Mouse (Mus musculus) cerebellum, adult 11 months (tissue): ENCODE measurements around the gene Rabep2.
A peak's percentile ranks its signal among the peaks of the same experiment; 100 is the strongest.
"Not testable (repeated sequence)": the region's sequence is repeated elsewhere in the genome, so short reads cannot be mapped to it uniquely, and the experiment has no call there.

Experiments used
- DNase-seq: peaks from one replicate; pipeline ENCODE4 v3.0.0; 2022

Rabep2 gene

DNA sequence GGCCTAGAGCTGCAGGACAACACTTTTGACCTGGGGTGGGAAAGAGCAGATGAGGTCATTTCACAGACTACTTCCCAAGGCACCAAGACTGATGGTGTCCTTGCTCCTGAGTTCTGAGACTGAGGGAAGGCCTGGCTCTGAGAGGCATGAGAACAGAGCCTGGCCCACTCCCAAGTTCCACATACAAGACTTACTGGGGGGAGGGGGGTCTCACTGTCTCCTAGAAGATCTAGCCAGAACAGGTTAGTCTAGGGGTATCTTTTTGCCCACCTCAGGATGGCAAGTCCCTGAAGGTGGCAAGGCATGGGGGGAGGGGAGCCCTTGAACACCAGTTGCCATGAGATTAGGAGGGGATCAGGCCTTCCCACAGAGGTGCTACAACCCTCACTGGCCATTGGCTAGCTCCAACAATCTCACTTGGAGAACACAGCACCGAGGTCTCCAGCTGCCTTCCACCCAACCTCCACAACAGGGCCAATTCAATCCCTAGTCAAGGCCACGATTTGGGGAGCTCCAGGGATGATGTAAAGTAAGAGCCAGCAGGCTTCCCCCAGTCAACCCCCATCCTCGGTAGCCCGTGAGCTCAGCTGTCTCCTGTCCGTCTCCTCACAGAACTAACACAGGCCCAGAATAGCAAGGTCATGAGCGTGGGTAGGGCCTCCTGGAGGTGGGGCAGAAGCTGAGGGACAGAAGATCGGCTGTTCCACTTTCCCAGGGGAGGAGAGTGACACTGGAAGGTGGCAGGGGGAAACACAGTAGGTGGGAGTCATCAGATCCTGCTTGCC lies 36.9 kb downstream of the Rabep2 start:
- no peak for DNase-seq

GRCm38 (mm10) chr7:126466116-126466515 lies 37.6 kb downstream of the Rabep2 start:
- DNase-seq, result no peak

DNA sequence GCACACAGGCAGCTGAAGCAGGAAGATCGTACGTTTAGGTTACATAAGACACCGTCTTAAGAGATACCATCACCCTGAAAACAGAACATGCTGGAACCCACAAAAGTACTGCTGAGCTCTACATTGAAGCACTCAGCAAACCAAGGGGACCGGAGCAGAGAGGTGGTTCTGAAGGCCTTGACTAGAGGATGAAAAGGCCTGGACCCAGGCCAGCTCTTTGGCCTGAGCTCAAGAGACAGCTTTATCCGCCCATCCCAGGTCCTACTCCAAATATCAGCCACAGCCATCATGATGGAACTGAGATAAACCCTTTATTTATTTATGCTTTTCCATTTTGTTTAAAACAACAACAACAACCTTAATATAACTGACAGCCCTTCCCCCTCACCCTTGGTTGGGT lies 38.1 kb downstream of the Rabep2 start:
- no peak for DNase-seq

DNA sequence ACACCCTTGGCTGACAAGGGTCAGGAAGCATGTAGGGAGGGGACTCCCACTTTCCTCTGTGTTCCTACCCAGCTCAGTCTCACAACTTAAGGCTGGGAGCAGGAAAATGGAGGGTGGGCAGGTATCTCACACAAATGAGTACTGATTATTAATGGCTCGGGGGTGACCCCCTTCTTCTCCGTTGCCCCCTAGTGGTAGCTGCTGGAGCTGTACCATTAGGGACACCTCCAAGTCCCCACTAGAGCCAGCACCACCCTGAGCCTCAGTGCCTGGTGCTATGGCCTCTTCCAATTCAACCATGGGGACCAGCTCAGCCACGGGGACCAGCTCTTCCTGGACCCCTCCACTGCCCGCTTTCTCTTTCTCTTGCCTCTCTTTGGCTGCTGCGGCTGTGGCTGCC lies 38.7 kb downstream of the Rabep2 start:
- no peak for DNase-seq

- no peak for DNase-seq
Measured at GRCm38 (mm10) chr7:126467834-126468627, 39.5 kb downstream of the Rabep2 start.

DNA sequence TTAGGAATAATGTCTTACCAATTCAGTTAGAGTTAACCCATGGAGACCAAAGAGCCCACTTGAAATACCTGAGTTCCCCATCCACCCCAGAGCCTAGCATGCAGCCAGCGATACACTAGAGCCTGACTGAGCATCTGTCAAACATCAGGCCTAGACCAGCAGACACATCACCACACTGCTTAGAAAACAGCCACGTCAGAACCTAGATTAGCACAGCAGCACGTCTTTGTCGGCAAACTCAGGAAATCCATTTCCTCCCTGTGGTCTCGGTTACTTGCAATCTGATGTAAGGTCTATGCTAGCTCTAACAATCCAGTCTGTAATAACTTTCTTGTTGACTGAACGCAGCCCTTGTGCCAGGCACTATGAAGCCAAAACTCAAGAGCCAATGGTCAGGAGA lies 41.5 kb downstream of the Rabep2 start:
- no peak for DNase-seq

DNA sequence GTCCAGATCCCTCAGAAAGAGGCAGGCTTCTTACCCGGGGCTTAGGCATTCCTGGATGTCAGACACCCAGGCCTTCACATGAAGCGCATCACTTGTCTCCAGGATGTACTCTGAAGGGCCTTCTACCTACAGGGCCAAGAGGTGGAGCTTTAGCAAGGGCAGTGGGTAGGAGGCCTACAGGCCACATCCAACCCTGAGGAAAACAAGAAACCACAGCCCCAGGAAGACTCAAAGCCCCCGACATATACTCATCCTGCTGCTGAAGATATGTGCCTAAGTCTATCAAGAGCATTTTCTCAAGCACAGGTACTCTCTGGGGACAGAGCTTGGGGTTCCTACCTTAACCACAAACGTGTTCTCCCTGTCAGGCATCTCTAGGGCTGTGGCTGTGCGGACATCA lies 42.8 kb downstream of the Rabep2 start:
- DNase-seq, result no peak

DNA sequence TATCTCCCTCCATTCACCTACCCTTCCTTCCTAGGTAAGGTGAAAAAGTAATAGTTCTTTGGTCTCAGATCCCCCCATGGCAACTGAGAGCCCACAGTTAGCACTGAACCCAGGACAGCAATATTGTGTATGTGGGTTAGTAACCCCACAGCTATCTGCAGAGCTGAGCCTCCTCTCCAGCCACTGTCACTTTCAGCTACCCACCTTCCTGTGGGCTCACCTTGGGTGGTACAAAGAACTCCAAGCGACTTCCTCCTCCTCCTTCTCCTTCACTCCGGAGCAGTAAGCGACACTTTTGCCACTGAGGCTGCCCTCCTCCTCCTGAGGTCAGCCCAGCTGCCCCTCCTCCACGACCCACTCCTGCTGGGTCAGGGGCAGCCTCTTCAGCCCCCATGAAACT lies 43.3 kb downstream of the Rabep2 start:
- DNase-seq, result no peak

DNA sequence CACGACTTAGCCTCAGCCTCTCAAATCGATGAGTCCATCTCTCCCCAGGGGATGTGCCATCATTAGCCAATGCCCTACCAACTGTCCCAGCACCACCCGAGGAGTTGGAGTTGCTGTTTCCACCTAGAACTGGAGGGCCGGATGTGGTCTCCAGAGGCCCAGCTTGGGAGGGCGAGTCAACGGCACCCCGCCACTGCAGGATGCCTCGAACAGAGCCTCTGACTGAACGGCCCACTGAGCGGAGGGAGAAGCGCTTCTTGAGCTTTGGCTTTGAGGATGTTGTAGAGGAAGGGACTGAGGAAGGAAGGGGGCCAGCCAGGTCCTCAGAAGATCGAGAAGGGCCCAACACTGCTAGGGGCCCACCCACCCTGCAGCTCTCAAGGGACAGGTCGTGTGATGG lies 43.7 kb downstream of the Rabep2 start:
- DNase-seq, result no peak

DNA sequence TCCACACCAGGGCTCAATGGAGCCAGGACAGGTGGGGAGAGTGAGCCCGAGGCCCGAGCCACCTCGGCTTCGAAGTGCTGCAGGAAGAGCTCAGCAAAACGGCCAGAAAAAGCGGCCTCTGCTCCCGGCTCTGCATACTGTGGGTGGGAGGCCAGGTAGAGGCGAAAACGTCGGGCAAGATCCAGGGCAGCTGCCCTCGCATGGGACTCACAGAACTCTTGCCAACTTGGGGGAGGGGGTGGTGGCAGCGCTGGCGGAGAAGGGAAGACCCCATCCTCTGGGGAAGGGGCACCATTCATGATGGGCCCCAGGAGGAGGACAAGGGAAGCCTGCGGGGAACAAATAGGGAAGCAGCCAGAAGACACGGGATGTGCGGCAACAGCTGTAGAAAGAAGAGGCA lies 44.2 kb downstream of the Rabep2 start:
- no peak for DNase-seq

DNA sequence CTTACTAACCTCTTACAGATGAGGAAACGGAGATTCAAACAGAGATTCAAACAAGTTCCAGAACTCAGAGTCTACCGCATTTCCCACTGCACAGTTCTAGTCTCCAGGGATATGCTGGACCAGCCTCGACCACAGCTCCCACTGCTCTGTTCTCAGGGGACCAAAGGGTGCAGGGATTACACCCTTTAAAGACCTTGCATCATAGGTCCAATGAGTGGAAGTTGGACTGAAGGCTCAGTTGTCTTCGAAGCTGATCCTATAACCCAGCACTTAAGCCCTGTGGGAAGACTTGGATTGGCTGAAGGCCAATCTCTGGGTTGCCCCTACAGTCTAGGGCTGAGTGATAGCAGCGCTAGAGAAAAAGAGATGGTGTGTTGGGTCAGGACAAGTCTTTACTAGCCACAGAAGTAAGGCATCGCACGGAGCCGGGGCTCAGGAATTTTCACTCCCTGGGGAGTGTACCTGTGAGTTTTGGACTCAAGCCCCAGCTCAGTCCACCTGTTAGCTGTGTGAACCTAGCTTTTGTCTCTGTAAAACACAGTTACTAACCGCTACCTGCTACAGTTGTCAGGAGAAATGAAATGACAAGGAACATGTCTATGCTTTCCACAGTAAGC lies 45.0 kb downstream of the Rabep2 start:
- DNase-seq, result no peak

GRCm38 (mm10) chr7:126474486-126474955 lies 46.0 kb downstream of the Rabep2 start:
- DNase-seq, result peak; percentile 49

- peak; percentile 88 for DNase-seq
Measured at GRCm38 (mm10) chr7:126474993-126475581, 46.5 kb downstream of the Rabep2 start, which contains the start of gene Sh2b1. TSS of gene Sh2b1 (minus strand) at chr7:126475424.

GRCm38 (mm10) chr7:126481699-126482098 lies 53.1 kb downstream of the Rabep2 start:
- no peak for DNase-seq

DNA sequence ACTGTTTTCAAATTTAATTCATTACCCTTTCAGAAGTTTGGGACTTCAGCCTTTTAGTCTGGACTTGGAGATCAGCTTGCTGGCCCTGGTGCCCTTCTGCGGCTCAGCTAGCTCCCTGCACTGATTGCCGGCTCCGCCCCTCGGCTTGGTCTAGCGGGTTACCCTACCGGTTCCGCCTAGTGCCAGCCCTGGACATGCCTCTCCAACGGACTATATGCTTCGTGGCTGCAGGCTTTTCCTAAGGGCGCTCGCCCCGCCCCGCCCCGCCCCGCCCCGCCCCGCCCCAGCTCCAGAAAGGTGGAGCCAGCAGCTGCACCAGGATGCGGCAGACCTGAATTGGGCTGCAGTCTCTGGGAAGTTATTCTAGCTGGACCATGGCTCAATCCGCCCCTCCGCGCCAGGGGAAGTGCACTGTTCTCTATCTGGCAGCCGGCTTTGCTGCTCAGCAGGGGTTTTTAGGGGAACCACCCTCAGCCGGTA lies 53.9 kb downstream of the Rabep2 start:
- DNase-seq, result peak; percentile 77

DNA sequence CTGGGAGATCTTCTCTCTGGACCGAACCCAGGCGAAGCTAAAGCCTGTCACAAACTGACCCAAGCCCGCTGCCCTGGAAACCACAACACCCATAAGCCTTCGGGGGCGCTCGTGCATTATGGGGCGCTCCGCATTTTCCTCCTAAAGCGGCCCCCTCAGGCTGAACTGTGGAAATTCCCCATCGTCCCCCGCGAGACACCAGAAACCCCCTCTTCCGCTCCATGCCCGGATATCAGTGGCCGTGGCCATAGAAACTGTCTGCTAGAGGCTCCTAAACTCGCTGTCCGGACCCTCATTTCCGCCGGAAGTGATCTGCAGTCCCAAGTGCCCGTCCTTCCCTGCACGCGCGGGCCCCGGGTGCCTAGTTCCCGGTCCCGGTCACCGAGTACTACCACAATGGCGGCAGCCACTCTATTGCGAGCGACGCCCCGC lies 58.5 kb downstream of the Rabep2 start, which contains the start of gene Tufm:
Tufm (plus strand) TSS at position 310 of the 432 bp plus-strand sequence.
- DNase-seq, result peak; percentile 96

DNA sequence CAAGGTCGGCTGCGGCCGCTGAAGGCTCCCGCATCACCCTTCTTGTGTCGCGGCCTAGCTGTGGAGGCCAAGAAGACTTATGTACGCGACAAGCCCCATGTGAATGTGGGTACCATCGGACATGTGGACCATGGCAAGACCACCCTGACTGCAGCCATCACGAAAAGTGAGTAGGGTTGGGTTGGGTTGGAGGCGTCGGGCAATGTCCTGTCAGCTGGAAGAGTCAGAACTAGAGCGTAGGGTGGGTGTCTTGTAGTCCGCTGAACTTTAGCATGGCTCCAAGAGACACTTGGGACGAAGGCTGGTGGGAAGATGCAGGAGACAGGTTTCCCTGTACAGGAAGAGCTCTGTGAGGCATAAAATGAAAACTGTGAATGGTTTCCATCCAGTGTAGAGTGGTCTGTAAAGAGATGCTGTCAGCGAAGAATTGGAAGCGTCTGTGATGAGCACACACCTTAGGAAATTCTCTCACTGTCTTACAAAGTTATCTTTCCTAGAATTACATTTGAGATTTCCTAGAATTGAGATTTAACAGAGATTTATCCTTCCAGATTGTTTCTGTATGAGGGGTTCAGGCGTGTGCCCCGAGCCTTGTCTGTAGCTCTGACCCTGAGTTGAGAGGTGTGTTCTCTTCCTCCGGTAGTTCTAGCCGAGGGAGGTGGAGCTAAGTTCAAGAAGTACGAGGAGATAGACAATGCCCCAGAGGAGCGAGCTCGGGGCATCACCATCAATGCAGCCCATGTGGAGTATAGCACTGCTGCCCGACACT lies 59.2 kb downstream of the Rabep2 start:
- not testable (repeated sequence) for DNase-seq

- no peak for DNase-seq
Measured at GRCm38 (mm10) chr7:126491005-126491404, 62.4 kb downstream of the Rabep2 start.

DNA sequence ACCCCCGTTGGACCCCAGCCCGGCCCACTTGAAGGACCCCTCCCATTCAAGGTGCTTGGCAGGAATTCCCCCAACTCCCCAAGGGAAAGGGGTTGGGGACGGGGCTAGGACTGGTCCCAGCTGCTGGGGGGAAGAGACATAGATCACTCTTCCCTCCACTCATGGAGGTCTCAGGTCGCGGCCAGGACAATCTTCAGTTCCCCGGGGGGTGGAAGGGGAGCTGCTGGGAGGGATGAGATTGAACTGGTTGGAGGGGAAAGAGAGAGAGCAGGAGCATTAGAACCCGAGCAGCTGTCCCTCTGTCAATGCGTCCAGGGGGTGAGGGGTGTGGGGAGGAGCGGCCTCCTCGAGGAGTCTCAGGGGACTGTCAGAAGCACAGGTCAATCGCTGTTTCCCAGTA lies 63.4 kb downstream of the Rabep2 start:
- no peak for DNase-seq

GRCm38 (mm10) chr7:126494120-126494519 lies 65.6 kb downstream of the Rabep2 start:
- DNase-seq, result no peak

GRCm38 (mm10) chr7:126496475-126496874 lies 67.9 kb downstream of the Rabep2 start:
- DNase-seq, result no peak

- no peak for DNase-seq
Measured at GRCm38 (mm10) chr7:126497966-126498365, 69.4 kb downstream of the Rabep2 start.
